Mouse (Mus musculus): ENCODE data around the gene Fkbpl.

Gene Fkbpl

GRCm38 (mm10) chr17:34671151-34672066 lies 26.8 kb downstream of the Fkbpl start:
- DNase-seq = no peak

GRCm38 (mm10) chr17:34672246-34672792 lies 27.8 kb downstream of the Fkbpl start:
- no peak for DNase-seq

- DNase-seq = no peak
These were observed 28.6 kb downstream of the Fkbpl start for GRCm38 (mm10) chr17:34673139-34673538.

GRCm38 (mm10) chr17:34674524-34675204 lies 30.1 kb downstream of the Fkbpl start:
- no peak for DNase-seq

GRCm38 (mm10) chr17:34675205-34676092 lies 30.9 kb downstream of the Fkbpl start:
- peak; percentile 62 to 75 for DNase-seq

- no peak for DNase-seq
These were observed 31.5 kb downstream of the Fkbpl start for GRCm38 (mm10) chr17:34676093-34676460.

GRCm38 (mm10) chr17:34676671-34677070 lies 32.1 kb downstream of the Fkbpl start:
- no peak for DNase-seq

GRCm38 (mm10) chr17:34680191-34680590 lies 35.6 kb downstream of the Fkbpl start:
- no peak for DNase-seq

- no peak for DNase-seq
These were observed 36.1 kb downstream of the Fkbpl start for GRCm38 (mm10) chr17:34680621-34681020.

- DNase-seq = peak; percentile 57 to 74
These were observed 36.6 kb downstream of the Fkbpl start for GRCm38 (mm10) chr17:34681132-34681571.

GRCm38 (mm10) chr17:34681881-34682536 lies 37.4 kb downstream of the Fkbpl start:
- DNase-seq = peak in 1 of 2 experiments; percentile 61

- no peak for DNase-seq
These were observed 38.6 kb downstream of the Fkbpl start for GRCm38 (mm10) chr17:34683179-34683578.

- DNase-seq = no peak
These were observed 39.2 kb downstream of the Fkbpl start for GRCm38 (mm10) chr17:34683686-34684220.

GRCm38 (mm10) chr17:34684253-34684893 lies 39.8 kb downstream of the Fkbpl start:
- peak; percentile 63 to 75 for DNase-seq

- peak; percentile 49 for DNase-seq
These were observed 40.9 kb downstream of the Fkbpl start for GRCm38 (mm10) chr17:34685120-34686110.

- DNase-seq = no peak
These were observed 44.3 kb downstream of the Fkbpl start for GRCm38 (mm10) chr17:34688889-34689288.

- peak; percentile 72 for DNase-seq
These were observed 45.9 kb downstream of the Fkbpl start for GRCm38 (mm10) chr17:34690458-34690857.

GRCm38 (mm10) chr17:34692906-34693305 lies 48.3 kb downstream of the Fkbpl start:
- peak; percentile 73 to 81 for DNase-seq
